Mouse (Mus musculus): ENCODE results near the gene Gng13.

- TF ChIP-seq CTCF (IDR thresholded peaks at IDR 0.05; ENCODE audit: low read depth, low read length) (no peak), POLR2A (IDR thresholded peaks at IDR 0.05; ENCODE audit: insufficient read depth, low read length) (no peak), EP300 (IDR thresholded peaks at IDR 0.05; ENCODE audit: insufficient read depth, low read depth, low read length) (no peak)
Observed at GRCm38 (mm10) chr17:25723470-25723869, 6.5 kb downstream of the Gng13 start.

Data from ES-Bruce4 (cell line).